Mouse (Mus musculus): ENCODE data around the gene 1700003E16Rik. TPM values are rescaled to one million over a fixed set of nuclear protein-coding genes. Genes with fewer than 3 reads are reported as not detected.

Gene 1700003E16Rik
- polyA plus RNA-seq (2015; fragmentation: Nextera tagmentation; extraction: Ambion mirVana) = 2.3 and 2.7 TPM in 2 replicates

DNA sequence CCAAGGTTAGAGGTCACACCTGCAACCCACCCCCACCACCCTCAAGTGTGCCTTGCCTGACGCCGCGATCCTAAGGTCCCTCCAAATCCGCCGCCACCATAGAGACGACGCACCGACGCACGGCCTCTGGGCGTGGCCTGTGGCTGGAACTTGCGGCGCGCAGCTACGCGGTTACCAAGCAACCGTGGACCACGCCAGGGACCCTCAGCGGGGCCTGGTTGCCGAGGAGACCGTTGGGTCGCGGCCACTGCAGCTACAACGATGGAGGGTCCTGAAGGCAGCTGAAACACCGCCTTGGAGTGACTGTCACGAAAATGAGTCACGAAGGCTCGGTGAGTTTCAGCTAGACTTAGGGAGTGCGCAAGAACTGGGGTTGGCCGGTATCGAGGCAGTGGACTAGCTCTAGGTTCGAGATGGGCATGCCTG lies at the start of gene 1700003E16Rik, which contains the start of gene Wdr54:
TSS of gene 1700003E16Rik (plus strand) at position 146 of the 426 bp plus-strand sequence.
TSS of gene Wdr54 (minus strand) at position 139 of the 426 bp plus-strand sequence.
- under 1% methylated on average over 32 of the region's 32 CpGs for WGBS
- peak; percentile 65 for ATAC-seq (ENCODE audit: insufficient read depth, low FRiP score, low read depth)
- H3K9me3 ChIP-seq = no peaks in the 10 kb centered on the region
- 0 out of 2 replicates have a peak, but pooled peaks cover 5% of the 10 kb centered on the region for H3K36me3 ChIP-seq
- H3K4me2 ChIP-seq = peak within 1 kb of the TSS; percentile 92
- H3K4me1 ChIP-seq = peaks cover 10% of the 10 kb centered on the region; the same call in 1 of the 2 replicates
- H3K9ac ChIP-seq = no peak within 1 kb of the TSS; the same call in 1 of the 2 replicates
- H3K4me3 ChIP-seq (replicated peaks) = peak within 1 kb of the TSS; percentile 55
- no peak within 1 kb of the TSS for H3K27ac ChIP-seq
- peaks cover 9% of the 10 kb centered on the region for H3K27me3 ChIP-seq (replicated peaks)

GRCm38 (mm10) chr6:83107566-83108400 lies 48.4 kb upstream of the 1700003E16Rik start:
- Histone ChIP-seq H3K27me3 (replicated peaks) (no peaks in the 10 kb centered on the region), H3K9me3 (no peaks in the 10 kb centered on the region), H3K4me1 (peaks cover 25% of the 10 kb centered on the region), H3K36me3 (no peaks in the 10 kb centered on the region), H3K4me2 (peak overlapping the region; percentile 91), H3K9ac (peak overlapping the region; percentile 94; the same call in 1 of the 2 replicates), H3K4me3 (replicated peaks) (peak overlapping the region; percentile 88), H3K27ac (peak overlapping the region; percentile 85; the same call in 1 of the 2 replicates)
- 36% methylated on average over 13 of the region's 13 CpGs for WGBS
- ATAC-seq (ENCODE audit: insufficient read depth, low FRiP score, low read depth) = no peak

GRCm38 (mm10) chr6:83108762-83109668 lies 47.2 kb upstream of the 1700003E16Rik start, which contains the start of gene Mrpl53:
Gene Mrpl53, plus strand, starts transcription at chr6:83109040.
- under 1% methylated on average over 76 of the region's 76 CpGs for WGBS
- H3K27me3 ChIP-seq (replicated peaks) = no peaks in the 10 kb centered on the region
- peak; percentile 88 for ATAC-seq (ENCODE audit: insufficient read depth, low FRiP score, low read depth)

GRCm38 (mm10) chr6:83111510-83112136 lies 44.6 kb upstream of the 1700003E16Rik start:
- peaks cover 31% of the 10 kb centered on the region for H3K4me1 ChIP-seq
- H3K4me2 ChIP-seq = no peak overlapping the region
- 82% methylated on average over 4 of the region's 4 CpGs for WGBS
- H3K36me3 ChIP-seq = peaks cover under 1% of the 10 kb centered on the region; the same call in 1 of the 2 replicates
- no peaks in the 10 kb centered on the region for H3K9me3 ChIP-seq
- no peak overlapping the region for H3K9ac ChIP-seq
- no peak overlapping the region for H3K4me3 ChIP-seq (replicated peaks)
- no peak overlapping the region for H3K27ac ChIP-seq
- no peak for ATAC-seq (ENCODE audit: insufficient read depth, low FRiP score, low read depth)
- no peaks in the 10 kb centered on the region for H3K27me3 ChIP-seq (replicated peaks)

More at GRCm38 (mm10) chr6:83108762-83109668, 47.2 kb upstream of the 1700003E16Rik start, which contains the start of gene Mrpl53:
- Histone ChIP-seq H3K9me3 (no peaks in the 10 kb centered on the region), H3K4me3 (replicated peaks) (peak within 1 kb of the TSS; percentile 88), H3K4me2 (peak within 1 kb of the TSS; percentile 91), H3K27ac (peak within 1 kb of the TSS; percentile 85), H3K36me3 (no peaks in the 10 kb centered on the region), H3K9ac (peak within 1 kb of the TSS; percentile 94), H3K4me1 (peaks cover 18% of the 10 kb centered on the region)

DNA sequence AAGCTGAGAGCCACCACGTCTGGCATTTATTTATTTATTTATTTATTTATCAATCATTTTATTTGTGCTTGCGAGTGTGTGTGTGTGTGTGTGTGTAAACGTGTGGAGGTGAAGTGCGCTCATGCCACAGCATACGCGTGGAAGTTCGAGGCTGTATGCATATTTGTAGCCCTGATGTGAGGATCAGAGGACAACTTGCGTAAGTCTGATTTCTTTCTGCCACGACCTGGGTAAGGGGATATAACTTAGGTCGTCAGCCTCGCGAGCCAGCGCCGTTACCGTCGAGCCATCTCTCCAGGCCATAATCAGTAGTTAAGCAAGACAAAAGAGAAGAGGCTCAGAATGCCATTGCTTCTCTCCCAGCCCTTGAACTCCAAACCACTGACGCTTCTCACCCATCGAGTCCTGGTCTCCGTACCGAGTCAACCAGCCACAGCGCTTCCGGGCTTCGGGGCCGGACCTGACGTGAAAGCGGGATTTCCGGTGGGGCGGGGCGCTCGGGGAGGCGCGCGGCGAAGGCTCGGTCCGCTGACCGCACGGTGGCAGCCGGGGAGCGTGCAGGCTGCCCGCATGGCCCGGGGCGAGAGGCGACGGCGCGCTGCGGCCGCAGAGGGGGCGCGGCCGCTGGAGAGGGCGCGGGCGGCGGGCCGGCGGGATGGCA lies 41.1 kb upstream of the 1700003E16Rik start, which contains the start of gene Mogs:
TSS of gene Mogs (plus strand) at position 486 of the 661 bp plus-strand sequence.
- Histone ChIP-seq H3K27me3 (replicated peaks) (no peaks in the 10 kb centered on the region), H3K4me3 (replicated peaks) (peak within 1 kb of the TSS; percentile 68), H3K4me2 (peak within 1 kb of the TSS; percentile 88), H3K27ac (peak within 1 kb of the TSS; percentile 86), H3K36me3 (peaks cover 18% of the 10 kb centered on the region), H3K9ac (peak within 1 kb of the TSS; percentile 66), H3K9me3 (no peaks in the 10 kb centered on the region), H3K4me1 (peaks cover 34% of the 10 kb centered on the region)
- peak; percentile 90 for ATAC-seq (ENCODE audit: insufficient read depth, low FRiP score, low read depth)
- under 1% methylated on average over 55 of the region's 58 CpGs for WGBS

DNA sequence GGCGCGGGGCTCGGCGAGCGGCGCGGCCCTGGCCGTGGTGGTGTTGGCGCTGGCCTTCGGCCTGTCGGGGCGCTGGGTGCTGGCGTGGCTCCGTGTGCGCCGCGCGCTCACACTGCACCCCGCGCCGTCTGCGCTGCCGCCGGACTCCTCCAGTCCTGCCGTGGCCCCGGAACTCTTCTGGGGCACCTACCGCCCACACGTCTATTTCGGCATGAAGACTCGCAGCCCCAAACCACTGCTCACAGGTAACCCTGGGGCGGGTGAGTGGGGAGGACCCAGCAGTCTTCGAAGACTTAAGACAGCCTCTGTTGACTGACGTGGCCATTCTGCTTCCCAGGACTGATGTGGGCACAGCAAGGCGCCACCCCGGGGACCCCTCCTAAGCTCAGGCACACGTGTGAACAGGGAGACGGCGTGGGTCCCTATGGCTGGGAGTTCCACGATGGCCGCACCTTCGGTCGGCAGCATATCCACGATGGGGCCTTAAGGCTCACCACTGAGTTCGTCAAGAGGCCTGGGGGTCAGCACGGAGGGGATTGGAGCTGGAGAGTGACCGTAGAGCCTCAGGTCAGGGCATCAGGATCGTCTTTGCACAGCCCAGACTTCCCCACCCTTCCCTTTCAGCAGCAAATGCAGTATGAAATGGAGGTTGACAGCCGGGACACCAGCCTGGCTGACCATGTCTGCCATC lies 40.4 kb upstream of the 1700003E16Rik start:
- peak overlapping the region; percentile 88 for H3K4me2 ChIP-seq
- peak; percentile 54 for ATAC-seq (ENCODE audit: insufficient read depth, low FRiP score, low read depth)
- H3K4me3 ChIP-seq (replicated peaks) = peak overlapping the region; percentile 68
- no peaks in the 10 kb centered on the region for H3K9me3 ChIP-seq
- peaks cover 18% of the 10 kb centered on the region for H3K36me3 ChIP-seq
- 1% methylated on average over 38 of the region's 48 CpGs for WGBS
- peaks cover 39% of the 10 kb centered on the region for H3K4me1 ChIP-seq
- no peaks in the 10 kb centered on the region for H3K27me3 ChIP-seq (replicated peaks)
- peak overlapping the region; percentile 86 for H3K27ac ChIP-seq
- peak overlapping the region; percentile 66 for H3K9ac ChIP-seq

GRCm38 (mm10) chr6:83116373-83117164 lies 39.6 kb upstream of the 1700003E16Rik start:
- Histone ChIP-seq H3K27ac (no peak overlapping the region), H3K4me2 (peak overlapping the region; percentile 88), H3K4me3 (replicated peaks) (peak overlapping the region; percentile 68), H3K36me3 (peaks cover 18% of the 10 kb centered on the region), H3K9ac (peak overlapping the region; percentile 66; the same call in 1 of the 2 replicates), H3K4me1 (peaks cover 39% of the 10 kb centered on the region), H3K27me3 (replicated peaks) (no peaks in the 10 kb centered on the region), H3K9me3 (no peaks in the 10 kb centered on the region)
- WGBS = 65% methylated on average over 11 of the region's 11 CpGs
- ATAC-seq (ENCODE audit: insufficient read depth, low FRiP score, low read depth) = no peak

DNA sequence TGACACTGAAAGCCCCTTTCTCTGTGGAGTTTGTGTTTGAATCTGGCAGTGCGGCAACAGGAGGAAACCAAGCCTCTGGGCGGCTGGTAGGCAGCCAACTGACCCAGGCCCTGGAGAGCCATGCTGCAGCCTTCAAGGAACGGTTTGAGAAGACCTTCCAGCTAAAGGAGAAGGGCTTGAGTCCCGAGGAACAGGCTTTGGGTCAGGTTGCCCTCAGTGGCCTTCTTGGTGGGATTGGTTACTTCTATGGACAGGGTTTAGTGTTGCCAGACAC lies 39.1 kb upstream of the 1700003E16Rik start:
- H3K4me2 ChIP-seq = peak overlapping the region; percentile 88; the same call in 1 of the 2 replicates
- no peaks in the 10 kb centered on the region for H3K9me3 ChIP-seq
- H3K9ac ChIP-seq = no peak overlapping the region
- peaks cover 18% of the 10 kb centered on the region for H3K36me3 ChIP-seq
- no peak for ATAC-seq (ENCODE audit: insufficient read depth, low FRiP score, low read depth)
- no peaks in the 10 kb centered on the region for H3K27me3 ChIP-seq (replicated peaks)
- no peak overlapping the region for H3K4me3 ChIP-seq (replicated peaks)
- peaks cover 40% of the 10 kb centered on the region for H3K4me1 ChIP-seq
- WGBS = 83% methylated on average over 4 of the region's 4 CpGs
- H3K27ac ChIP-seq = no peak overlapping the region

- no peak overlapping the region for H3K4me3 ChIP-seq (replicated peaks)
- H3K27ac ChIP-seq = no peak overlapping the region
- no peaks in the 10 kb centered on the region for H3K9me3 ChIP-seq
- WGBS = 83% methylated on average over 13 of the region's 13 CpGs
- H3K27me3 ChIP-seq (replicated peaks) = no peaks in the 10 kb centered on the region
- H3K4me1 ChIP-seq = peaks cover 46% of the 10 kb centered on the region
- H3K4me2 ChIP-seq = no peak overlapping the region
- no peak for ATAC-seq (ENCODE audit: insufficient read depth, low FRiP score, low read depth)
- H3K36me3 ChIP-seq = peaks cover 18% of the 10 kb centered on the region
- H3K9ac ChIP-seq = no peak overlapping the region
Measured at GRCm38 (mm10) chr6:83117616-83118015, 38.6 kb upstream of the 1700003E16Rik start.

DNA sequence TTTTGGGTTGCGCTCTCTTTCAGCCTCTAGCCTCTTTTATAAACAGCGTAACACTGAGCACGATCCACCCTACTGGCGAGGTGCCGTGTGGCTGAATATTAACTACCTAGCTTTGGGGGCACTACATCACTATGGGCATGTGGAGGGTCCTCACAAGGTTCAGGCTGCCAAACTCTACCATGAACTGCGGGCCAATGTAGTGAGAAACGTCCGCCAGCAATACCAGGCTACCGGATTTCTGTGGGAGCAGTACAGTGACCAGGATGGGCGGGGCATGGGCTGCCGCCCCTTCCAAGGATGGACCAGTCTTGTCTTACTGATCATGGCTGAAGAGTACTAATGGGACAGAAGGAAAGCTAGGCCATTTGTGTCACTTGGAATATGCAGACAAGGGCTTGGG lies 37.8 kb upstream of the 1700003E16Rik start:
- no peaks in the 10 kb centered on the region for H3K27me3 ChIP-seq (replicated peaks)
- peaks cover 18% of the 10 kb centered on the region for H3K36me3 ChIP-seq
- no peak overlapping the region for H3K27ac ChIP-seq
- ATAC-seq (ENCODE audit: insufficient read depth, low FRiP score, low read depth) = no peak
- H3K9ac ChIP-seq = no peak overlapping the region
- H3K4me1 ChIP-seq = peaks cover 52% of the 10 kb centered on the region
- H3K4me3 ChIP-seq (replicated peaks) = no peak overlapping the region
- no peaks in the 10 kb centered on the region for H3K9me3 ChIP-seq
- 81% methylated on average over 11 of the region's 11 CpGs for WGBS
- H3K4me2 ChIP-seq = no peak overlapping the region
